Mouse (Mus musculus) brown adipose tissue, adult 24 weeks (tissue): ENCODE results near the gene Lgals7. TPM values are rescaled to one million over a fixed set of nuclear protein-coding genes. Genes with fewer than 3 reads are reported as not detected.
A peak's percentile ranks its signal among the peaks of the same experiment; 100 is the strongest.

Experiments
- H3K27ac ChIP-seq: fragments of 200-500 bp; replicated peaks from 2 replicates; pipeline ENCODE4 v1.5.1; 2012; ENCODE audit warnings: low read depth, mild to moderate bottlenecking, low read length
- H3K4me1 ChIP-seq: fragments of 200-500 bp; 2 replicates; pipeline ENCODE4 v1.6.1; 2012; ENCODE audit warnings: low read length, mixed read lengths; ENCODE audit not compliant: control insufficient read depth, insufficient read depth, insufficient read length
- H3K4me3 ChIP-seq: fragments of 200-500 bp; 2 replicates; pipeline ENCODE4 v1.5.1; 2012; ENCODE audit warnings: low read depth, mild to moderate bottlenecking, low read length, moderate library complexity; ENCODE audit not compliant: insufficient read depth
- polyA plus RNA-seq: library from polyadenylated mRNA; stranded (reverse); fragments of >200 nt; gene quantifications from 2 replicates; pipeline ENCODE4 v1.2.4, GENCODE M21; 2012; ENCODE audit not compliant: missing spikeins, insufficient read depth, insufficient read length

Gene Lgals7
- polyA plus RNA-seq, 1 experiment = not detected

DNA sequence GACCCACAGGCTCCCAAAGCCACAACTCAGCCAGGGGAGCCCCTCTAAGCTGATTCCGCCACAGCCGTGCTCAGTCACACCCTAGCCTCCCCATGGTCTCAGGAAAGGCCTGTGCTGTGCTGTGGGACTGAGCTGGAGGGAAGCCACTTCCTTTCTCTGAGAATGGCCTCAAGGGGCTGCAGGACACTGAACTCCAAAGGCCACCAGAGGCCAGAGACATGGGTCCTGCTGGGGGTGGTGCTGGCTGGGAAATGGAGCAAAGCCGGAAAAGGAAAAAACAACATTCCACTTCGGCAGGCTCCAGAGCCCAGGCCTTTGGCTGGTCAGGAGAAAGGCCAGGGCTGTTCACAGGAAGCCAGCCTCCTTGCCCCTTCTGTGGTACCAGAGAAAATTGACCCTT, 48.0 kb downstream of the Lgals7 start:
- H3K27ac ChIP-seq = peak overlapping the region; percentile 94
- H3K4me1 ChIP-seq = peaks cover 27% of the 10 kb centered on the region
- H3K4me3 ChIP-seq = no peak overlapping the region

DNA sequence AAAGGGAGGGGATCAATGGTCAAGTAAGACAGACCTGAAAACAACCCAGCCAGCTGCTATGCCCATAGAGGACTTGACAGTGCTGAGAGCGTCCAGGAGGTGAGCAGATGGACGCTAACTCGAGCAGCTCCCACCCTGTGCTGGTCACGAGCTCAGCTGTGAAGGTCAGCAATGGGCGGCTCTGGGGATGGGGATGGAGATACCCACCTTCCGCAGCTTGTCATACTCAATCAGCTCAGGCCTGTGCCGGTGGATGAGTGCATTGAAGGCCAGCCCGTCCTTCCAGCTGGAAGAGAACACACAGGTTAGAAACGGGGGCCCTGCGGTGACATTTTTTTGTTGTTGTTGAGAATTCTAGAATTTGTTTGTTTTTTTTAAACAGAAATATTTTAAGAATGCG, 49.5 kb downstream of the Lgals7 start:
- no peak overlapping the region for H3K4me3 ChIP-seq
- peak overlapping the region; percentile 94 for H3K27ac ChIP-seq
- peaks cover 38% of the 10 kb centered on the region for H3K4me1 ChIP-seq

Other genes starting within 250 kb of the Lgals7 start
- gene Acp7, start 232.5 kb upstream of the Lgals7 start, polyA plus RNA-seq = not detected in 2 replicates
- 1.2 and 1.4 TPM in 2 replicates for gene Fbxo27, start 171.0 kb upstream of the Lgals7 start, polyA plus RNA-seq
- gene Fbxo17, start 147.0 kb upstream of the Lgals7 start, polyA plus RNA-seq = 0.71 and 2.5 TPM in 2 replicates
- 64.4 and 106 TPM in 2 replicates for gene Mrps12, start 122.0 kb upstream of the Lgals7 start, polyA plus RNA-seq
- gene Sars2, start 121.9 kb upstream of the Lgals7 start, polyA plus RNA-seq = 13.0 and 14.5 TPM in 2 replicates
- gene Ccer2, start 107.7 kb upstream of the Lgals7 start, polyA plus RNA-seq = not detected in 2 replicates
- gene Sirt2, start 97.1 kb upstream of the Lgals7 start, polyA plus RNA-seq = 94.8 and 96.2 TPM in 2 replicates
- 15.5 and 16.9 TPM in 2 replicates for gene Nfkbib, start 96.3 kb upstream of the Lgals7 start, polyA plus RNA-seq
- 2.5 and 4.6 TPM in 2 replicates for gene Rinl, start 74.9 kb upstream of the Lgals7 start, polyA plus RNA-seq
- 122 and 131 TPM in 2 replicates for gene Hnrnpl, start 55.3 kb upstream of the Lgals7 start, polyA plus RNA-seq
- 3,379 and 3,601 TPM in 2 replicates for gene Ech1, start 38.6 kb upstream of the Lgals7 start, polyA plus RNA-seq
- gene Lgals4, start 30.0 kb upstream of the Lgals7 start, polyA plus RNA-seq = 12.0 and 14.6 TPM in 2 replicates
- 0.63 and 0.71 TPM in 2 replicates for gene Capn12, start 17.6 kb downstream of the Lgals7 start, polyA plus RNA-seq
- gene Actn4, start 98.5 kb downstream of the Lgals7 start, polyA plus RNA-seq = 122 and 135 TPM in 2 replicates
- gene Eif3k, start 118.0 kb downstream of the Lgals7 start, polyA plus RNA-seq = 165 and 216 TPM in 2 replicates
- 0.63 and 1.4 TPM in 2 replicates for gene Map4k1, start 118.2 kb downstream of the Lgals7 start, polyA plus RNA-seq